Comparison of ENCODE assay signal across 9 mouse cellular contexts in the genomic region with DNA sequence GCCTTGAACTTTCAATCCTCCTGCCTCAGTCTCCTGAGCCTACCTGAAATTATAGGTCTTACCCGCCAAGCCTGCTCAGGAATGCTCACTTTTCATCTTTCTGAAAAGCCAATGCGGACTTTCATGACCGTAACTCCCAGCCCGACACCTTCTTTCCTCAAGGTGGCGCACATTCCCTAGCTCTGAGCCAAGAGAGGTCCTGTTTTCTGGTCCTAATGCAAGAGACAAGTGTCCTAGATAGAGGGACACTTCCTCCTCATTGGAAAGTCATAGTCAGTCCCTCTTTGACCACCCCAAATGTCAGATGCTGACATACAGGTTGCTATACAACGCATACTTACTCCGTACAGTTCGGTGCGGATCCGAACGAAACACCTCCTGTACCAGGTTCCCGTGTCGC.
DNase-seq lines count a peak whose midpoint lies in the region; ATAC-seq and TF ChIP-seq lines count a peak whose summit lies in the region.
"Had no signal": no experiment of that assay in that cellular context is flagged by ENCODE, and none has a peak within 500 bp of the region (broad histone marks: within the 10 kb centered on the region; RNA-seq: fewer than 3 reads in every experiment).

No protein-coding gene starts in this region.

- peak; percentile 29; the same call in 1 of the 2 replicates for TF ChIP-seq CTCF in small intestine, adult 2 months (IDR thresholded peaks at IDR 0.05; ENCODE audit: extremely low read depth, insufficient read length, insufficient replicate concordance, low read depth, low read length)
- TF ChIP-seq CTCF in lung, adult 2 months (IDR thresholded peaks at IDR 0.05; ENCODE audit: insufficient read depth, low read length), result no peak

- H3K9me3 ChIP-seq in hindbrain, embryonic 16.5 days (ENCODE audit: control insufficient read depth, low read length), result no peaks in the 10 kb centered on the region
- H3K9me3 ChIP-seq in hindbrain, embryonic 12.5 days (replicated peaks), result no peaks in the 10 kb centered on the region
- H3K9me3 ChIP-seq: forebrain, embryonic 12.5 days had no signal

- H3K4me1 ChIP-seq in hindbrain, embryonic 16.5 days (ENCODE audit: control insufficient read depth, insufficient read depth, low read depth, low read length), result no peaks in the 10 kb centered on the region
- H3K4me1 ChIP-seq in hindbrain, embryonic 12.5 days, result no peaks in the 10 kb centered on the region
- no peaks in the 10 kb centered on the region for H3K4me1 ChIP-seq in small intestine, adult 2 months (ENCODE audit: control insufficient read depth, insufficient read depth, insufficient read length, low read length)
- no peaks in the 10 kb centered on the region for H3K4me1 ChIP-seq in lung, adult 2 months (ENCODE audit: control insufficient read depth, insufficient read depth, low read length)

- H3K4me3 ChIP-seq in hindbrain, embryonic 16.5 days (ENCODE audit: low read length), result no peak overlapping the region
- H3K4me3 ChIP-seq in hindbrain, embryonic 12.5 days, result no peak overlapping the region
- H3K4me3 ChIP-seq in small intestine, adult 2 months (ENCODE audit: low read depth, low read length), result no peak overlapping the region
- H3K4me3 ChIP-seq in lung, adult 2 months (replicated peaks; ENCODE audit: extremely low read depth, low read depth, low read length), result no peak overlapping the region
- H3K4me3 ChIP-seq: forebrain, embryonic 12.5 days had no signal

- no peak overlapping the region for H3K27ac ChIP-seq in hindbrain, embryonic 16.5 days (ENCODE audit: low read depth, low read length)
- no peak overlapping the region for H3K27ac ChIP-seq in hindbrain, embryonic 12.5 days
- H3K27ac ChIP-seq in small intestine, adult 2 months (ENCODE audit: insufficient read depth, low read depth, low read length), result no peak overlapping the region
- H3K27ac ChIP-seq: forebrain, embryonic 12.5 days had no signal

- H3K27me3 ChIP-seq in hindbrain, embryonic 16.5 days (replicated peaks; ENCODE audit: control insufficient read depth, insufficient read depth, low read length), result no peaks in the 10 kb centered on the region
- H3K27me3 ChIP-seq in hindbrain, embryonic 12.5 days, result no peaks in the 10 kb centered on the region
- no peaks in the 10 kb centered on the region for H3K27me3 ChIP-seq in small intestine, adult 2 months (ENCODE audit: control insufficient read depth, insufficient read depth, low read length)

- H3K36me3 ChIP-seq in hindbrain, embryonic 16.5 days (ENCODE audit: control insufficient read depth, insufficient read depth, low read length), result no peaks in the 10 kb centered on the region
- H3K36me3 ChIP-seq in hindbrain, embryonic 12.5 days, result no peaks in the 10 kb centered on the region
- no peaks in the 10 kb centered on the region for H3K36me3 ChIP-seq in small intestine, adult 2 months (ENCODE audit: control insufficient read depth, insufficient read depth, low read length)
- H3K36me3 ChIP-seq: forebrain, embryonic 12.5 days had no signal

- WGBS in hindbrain, embryonic 16.5 days, result 71% methylated on average over 13 of the region's 13 CpGs
- 73% methylated on average over 13 of the region's 13 CpGs for WGBS in hindbrain, embryonic 12.5 days
- 74% methylated on average over 13 of the region's 13 CpGs for WGBS in small intestine, adult 2 months
- 76% methylated on average over 13 of the region's 13 CpGs for WGBS in lung, adult 2 months

- H3K4me2 ChIP-seq in hindbrain, embryonic 16.5 days (ENCODE audit: low read length), result no peak overlapping the region
- H3K4me2 ChIP-seq in hindbrain, embryonic 12.5 days (replicated peaks), result no peak overlapping the region
- H3K4me2 ChIP-seq: forebrain, embryonic 12.5 days had no signal

- DNase-seq in testis, postnatal 10 days (ENCODE audit: low spot score), result peak; percentile 52
- no peak for DNase-seq in testis, postnatal 14 days (ENCODE audit: low spot score)
- peak; percentile 65 to 66 for DNase-seq in cerebellum, postnatal 10 days
- no peak for DNase-seq in lung, adult 2 months

- TF ChIP-seq POLR2A in small intestine, adult 2 months (IDR thresholded peaks at IDR 0.05; ENCODE audit: low read depth, low read length), result no peak
- TF ChIP-seq POLR2A in lung, adult 2 months (IDR thresholded peaks at IDR 0.05; ENCODE audit: borderline replicate concordance, extremely low read depth, low read depth, low read length), result no peak

- no peak overlapping the region for H3K9ac ChIP-seq in hindbrain, embryonic 16.5 days (ENCODE audit: low read depth, low read length)
- no peak overlapping the region for H3K9ac ChIP-seq in hindbrain, embryonic 12.5 days
- H3K9ac ChIP-seq: forebrain, embryonic 12.5 days had no signal

- 0 out of 2 replicates have a peak, but pooled peaks have one; percentile 40 for ATAC-seq in hindbrain, embryonic 16.5 days
- ATAC-seq in hindbrain, embryonic 12.5 days (ENCODE audit: low FRiP score), result no peak
- no peak for ATAC-seq in erythroid progenitor cell, adult 5-6 weeks (replicated peaks; ENCODE audit: low FRiP score, poor library complexity, severe bottlenecking)

Comparison
In these comparisons a context has a peak if more than half of its experiments do, and no peak if none do; other contexts are left out.
1. DNase-seq: peak in testis, postnatal 10 days (single experiment) and cerebellum, postnatal 10 days (2 of 2); none in testis, postnatal 14 days (single experiment) and lung, adult 2 months (single experiment).